In genomic region chr11:67458171-67458570, GRCm38 (mm10) we compare ENCODE assay signal across 11 mouse cellular contexts. TPM values are rescaled to one million over a fixed set of nuclear protein-coding genes. Genes with fewer than 3 reads are reported as not detected.
DNase-seq lines count a peak whose midpoint lies in the region; ATAC-seq and TF ChIP-seq lines count a peak whose summit lies in the region.
"Had no signal": no experiment of that assay in that cellular context is flagged by ENCODE, and none has a peak within 500 bp of the region (broad histone marks: within the 10 kb centered on the region; RNA-seq: fewer than 3 reads in every experiment).

No protein-coding gene starts in this region.

- ATAC-seq in intestine, postnatal 0 days: no peak
- ATAC-seq in intestine, embryonic 15.5 days: no peak
- no peak for ATAC-seq in midbrain, embryonic 14.5 days (ENCODE audit: low FRiP score, low TSS enrichment)
- ATAC-seq in CD4-positive, CD25-positive, alpha-beta regulatory T cell, adult 4 months: no peak
- ATAC-seq: activated CD4-positive, CD25-positive, alpha-beta regulatory T cell, adult 4 months had no signal

- no peaks in the 10 kb centered on the region for H3K9me3 ChIP-seq in intestine, postnatal 0 days (ENCODE audit: control insufficient read depth)
- no peaks in the 10 kb centered on the region for H3K9me3 ChIP-seq in intestine, embryonic 15.5 days
- no peaks in the 10 kb centered on the region for H3K9me3 ChIP-seq in midbrain, embryonic 14.5 days (ENCODE audit: control insufficient read depth, low read length)
- H3K9me3 ChIP-seq in midbrain, embryonic 10.5 days (replicated peaks): no peaks in the 10 kb centered on the region
- H3K9me3 ChIP-seq: heart, embryonic 13.5 days; lung, embryonic 15.5 days had no signal

- DNase-seq in cerebellum, postnatal 14 days: peak; percentile 20 to 48
- DNase-seq in cerebellum, postnatal 4 days (ENCODE audit: low spot score in 2 of 2): no peak
- peak; percentile 79 for DNase-seq in midbrain, embryonic 14.5 days
- no peak for DNase-seq in midbrain, embryonic 10.5 days (ENCODE audit: low spot score)
- peak; percentile 58 for DNase-seq in retina, postnatal 1 day

- TF ChIP-seq CTCF in intestine, postnatal 0 days (IDR thresholded peaks at IDR 0.05; ENCODE audit: low read depth): peak; percentile 76

- H3K4me2 ChIP-seq in intestine, postnatal 0 days (replicated peaks; ENCODE audit: low read depth): no peak overlapping the region
- H3K4me2 ChIP-seq in intestine, embryonic 15.5 days (replicated peaks): no peak overlapping the region
- H3K4me2 ChIP-seq in midbrain, embryonic 14.5 days (ENCODE audit: low read length): no peak overlapping the region
- H3K4me2 ChIP-seq: heart, embryonic 13.5 days; lung, embryonic 15.5 days had no signal

- H3K27me3 ChIP-seq in intestine, postnatal 0 days (replicated peaks; ENCODE audit: control insufficient read depth, insufficient read depth, low read length): peaks cover 23% of the 10 kb centered on the region
- H3K27me3 ChIP-seq in intestine, embryonic 15.5 days (replicated peaks): peaks cover 9% of the 10 kb centered on the region
- H3K27me3 ChIP-seq in midbrain, embryonic 14.5 days (ENCODE audit: control insufficient read depth, insufficient read depth, low read length): peaks cover 18% of the 10 kb centered on the region; the same call in 1 of the 2 replicates
- H3K27me3 ChIP-seq in midbrain, embryonic 10.5 days (ENCODE audit: low read depth, poor library complexity, severe bottlenecking): peaks cover 45% of the 10 kb centered on the region

- no peak overlapping the region for H3K27ac ChIP-seq in intestine, postnatal 0 days (ENCODE audit: low read depth, low read length)
- no peak overlapping the region for H3K27ac ChIP-seq in intestine, embryonic 15.5 days
- H3K27ac ChIP-seq in midbrain, embryonic 14.5 days (replicated peaks; ENCODE audit: low read depth, low read length): no peak overlapping the region
- no peak overlapping the region for H3K27ac ChIP-seq in midbrain, embryonic 10.5 days (replicated peaks)
- H3K27ac ChIP-seq: heart, embryonic 13.5 days; lung, embryonic 15.5 days had no signal

- 36% methylated on average over 2 of the region's 2 CpGs for WGBS in intestine, postnatal 0 days
- WGBS in intestine, embryonic 15.5 days: 38% methylated on average over 2 of the region's 2 CpGs
- 39% methylated on average over 2 of the region's 2 CpGs for WGBS in midbrain, embryonic 14.5 days
- 35% methylated on average over 2 of the region's 2 CpGs for WGBS in midbrain, embryonic 10.5 days

- H3K36me3 ChIP-seq in intestine, postnatal 0 days (ENCODE audit: control insufficient read depth, insufficient read depth): no peaks in the 10 kb centered on the region
- no peaks in the 10 kb centered on the region for H3K36me3 ChIP-seq in intestine, embryonic 15.5 days
- H3K36me3 ChIP-seq in midbrain, embryonic 14.5 days (ENCODE audit: control insufficient read depth, insufficient read depth, low read length): no peaks in the 10 kb centered on the region
- H3K36me3 ChIP-seq in midbrain, embryonic 10.5 days: no peaks in the 10 kb centered on the region
- H3K36me3 ChIP-seq: heart, embryonic 13.5 days; lung, embryonic 15.5 days had no signal

- no peak overlapping the region for H3K4me3 ChIP-seq in intestine, postnatal 0 days (ENCODE audit: low read depth, low read length)
- no peak overlapping the region for H3K4me3 ChIP-seq in intestine, embryonic 15.5 days (replicated peaks)
- H3K4me3 ChIP-seq in midbrain, embryonic 14.5 days (replicated peaks; ENCODE audit: low read depth, low read length): no peak overlapping the region
- H3K4me3 ChIP-seq in midbrain, embryonic 10.5 days: no peak overlapping the region
- H3K4me3 ChIP-seq: heart, embryonic 13.5 days; lung, embryonic 15.5 days had no signal

- no peak overlapping the region for H3K9ac ChIP-seq in intestine, postnatal 0 days (ENCODE audit: low read depth, low read length)
- no peak overlapping the region for H3K9ac ChIP-seq in intestine, embryonic 15.5 days
- H3K9ac ChIP-seq in midbrain, embryonic 14.5 days (replicated peaks; ENCODE audit: low read length): no peak overlapping the region
- H3K9ac ChIP-seq: heart, embryonic 13.5 days; lung, embryonic 15.5 days had no signal

- H3K4me1 ChIP-seq in intestine, postnatal 0 days (replicated peaks; ENCODE audit: control insufficient read depth, insufficient read depth, low read length): no peaks in the 10 kb centered on the region
- H3K4me1 ChIP-seq in intestine, embryonic 15.5 days (replicated peaks): peaks cover 6% of the 10 kb centered on the region; the same call in 1 of the 2 replicates
- 0 out of 2 replicates have a peak, but pooled peaks cover 5% of the 10 kb centered on the region for H3K4me1 ChIP-seq in midbrain, embryonic 14.5 days (ENCODE audit: control insufficient read depth, insufficient read depth, low read length)
- peaks cover 33% of the 10 kb centered on the region for H3K4me1 ChIP-seq in midbrain, embryonic 10.5 days

RNA-seq across cellular contexts. Expression of gene Gas7, which starts 2.9 kb away (rescaled TPM):
- polyA plus RNA-seq in intestine, postnatal 0 days (2015; fragmentation: Nextera tagmentation; extraction: Ambion mirVana): 5.4 and 5.7 TPM in 2 replicates
- 10.1 and 10.4 TPM in 2 replicates for polyA plus RNA-seq in intestine, embryonic 15.5 days (2015; fragmentation: Nextera tagmentation; extraction: Ambion mirVana)
- 15.7 and 23.8 TPM in 2 replicates for polyA plus RNA-seq in midbrain, embryonic 14.5 days (2014; fragmentation: Nextera tagmentation; extraction: Ambion mirVana)
- polyA plus RNA-seq in midbrain, embryonic 10.5 days (2016; fragmentation: Nextera tagmentation; extraction: Ambion mirVana): 2.9 and 3.4 TPM in 2 replicates
- polyA plus RNA-seq in CD4-positive, CD25-positive, alpha-beta regulatory T cell, adult 4 months (2017; shearing (Covaris generic)): under 1 TPM; 0.12 to 0.85 TPM

Comparison
In these comparisons a context has a peak if more than half of its experiments do, and no peak if none do; other contexts are left out.
1. DNase-seq: peak in cerebellum, postnatal 14 days (2 of 2), midbrain, embryonic 14.5 days (single experiment) and retina, postnatal 1 day (single experiment); none in cerebellum, postnatal 4 days (0 of 2) and midbrain, embryonic 10.5 days (single experiment).